Mouse (Mus musculus) left cerebral cortex, postnatal 25 days (tissue): ENCODE data around the gene Slc26a9. TPM values are rescaled to one million over a fixed set of nuclear protein-coding genes. Genes with fewer than 3 reads are reported as not detected.

Experiments
- DNase-seq, 2 experiments: peaks; one replicate each; pipeline ENCODE4 v3.0.0; 2022; ENCODE audit warnings: low spot score in 2 of 2, mixed read lengths in 1 of 2
- intact Hi-C: fragments of 180-260 bp; cut with DNase I; formaldehyde crosslinking; loops from one replicate; pipeline ENCODE4 v1.15.1; 2025
- total RNA-seq, 2 experiments: library from RNA; stranded (reverse); gene quantifications; 2 replicates each; pipeline ENCODE4 v1.2.3; 2021

Slc26a9 gene
- under 1 TPM in 1 of 2 experiments, not detected in 1; 0.14 TPM for total RNA-seq

GRCm38 (mm10) chr1:131743868-131744464 is at the start of gene Slc26a9:
Gene Slc26a9 (plus strand): TSS chr1:131744022.
- DNase-seq = no peak
- intact Hi-C loops = no loop called here

GRCm38 (mm10) chr1:131695308-131695707 is 48.5 kb upstream of the Slc26a9 start:
- intact Hi-C loops = no loop called here
- DNase-seq = no peak

- intact Hi-C loops = no loop called here
- peak in 1 of 2 experiments; percentile 38 for DNase-seq
Observed at GRCm38 (mm10) chr1:131696325-131696724, 47.5 kb upstream of the Slc26a9 start.

- intact Hi-C loops = no loop called here
- no peak for DNase-seq
Observed at GRCm38 (mm10) chr1:131698770-131699169, 45.1 kb upstream of the Slc26a9 start.

GRCm38 (mm10) chr1:131699642-131700041 is 44.2 kb upstream of the Slc26a9 start:
- DNase-seq = no peak
- intact Hi-C loops = no loop called here

GRCm38 (mm10) chr1:131700447-131700846 is 43.4 kb upstream of the Slc26a9 start:
- intact Hi-C loops = no loop called here
- no peak for DNase-seq

- DNase-seq = no peak
- intact Hi-C loops = no loop called here
Observed at GRCm38 (mm10) chr1:131701391-131701790, 42.4 kb upstream of the Slc26a9 start.

GRCm38 (mm10) chr1:131702094-131702766 is 41.6 kb upstream of the Slc26a9 start:
- intact Hi-C loops = no loop called here
- no peak for DNase-seq

- intact Hi-C loops = no loop called here
- DNase-seq = no peak
Observed at GRCm38 (mm10) chr1:131703482-131703881, 40.3 kb upstream of the Slc26a9 start.

- intact Hi-C loops = loop anchor here (2.0 kb wide), 1 partner anchor 272 kb away; no protein-coding TSS in a partner anchor
- peak in 1 of 2 experiments; percentile 43 for DNase-seq
Observed at GRCm38 (mm10) chr1:131708338-131708737, 35.5 kb upstream of the Slc26a9 start.

GRCm38 (mm10) chr1:131711518-131711917 is 32.3 kb upstream of the Slc26a9 start:
- intact Hi-C loops = no loop called here
- DNase-seq = no peak

GRCm38 (mm10) chr1:131712386-131712785 is 31.4 kb upstream of the Slc26a9 start:
- intact Hi-C loops = loop anchor here (1.0 to 2.0 kb wide), 2 partner anchors 53 to 134 kb away; no protein-coding TSS in a partner anchor
- peak; percentile 85 to 92 for DNase-seq

GRCm38 (mm10) chr1:131714388-131715337 is 29.2 kb upstream of the Slc26a9 start:
- peak in 1 of 2 experiments; percentile 16 for DNase-seq
- intact Hi-C loops = no loop called here

- intact Hi-C loops = no loop called here
- DNase-seq = no peak
Observed at GRCm38 (mm10) chr1:131718952-131719694, 24.7 kb upstream of the Slc26a9 start.

GRCm38 (mm10) chr1:131721989-131722388 is 21.8 kb upstream of the Slc26a9 start:
- intact Hi-C loops = no loop called here
- no peak for DNase-seq

GRCm38 (mm10) chr1:131723549-131723948 is 20.3 kb upstream of the Slc26a9 start:
- intact Hi-C loops = no loop called here
- no peak for DNase-seq

GRCm38 (mm10) chr1:131726586-131726985 is 17.2 kb upstream of the Slc26a9 start:
- no peak for DNase-seq
- intact Hi-C loops = no loop called here

- no peak for DNase-seq
- intact Hi-C loops = no loop called here
Observed at GRCm38 (mm10) chr1:131730639-131731437, 13.0 kb upstream of the Slc26a9 start.
